In genomic region chr14:51200466-51200865, GRCm38 (mm10) we compare ENCODE assay signal across 35 mouse cellular contexts. TPM values are rescaled to one million over a fixed set of nuclear protein-coding genes. Genes with fewer than 3 reads are reported as not detected.
A peak's percentile ranks its signal among the peaks of the same experiment; 100 is the strongest.
DNase-seq lines count a peak whose midpoint lies in the region; ATAC-seq and TF ChIP-seq lines count a peak whose summit lies in the region.
"Had no signal": no experiment of that assay in that cellular context is flagged by ENCODE, and none has a peak within 500 bp of the region (broad histone marks: within the 10 kb centered on the region; RNA-seq: fewer than 3 reads in every experiment).

No protein-coding gene starts in this region.

- no peak for TF ChIP-seq CTCF in layer of hippocampus, adult 2 months (conservative IDR thresholded peaks at IDR 0.05)
- no peak for TF ChIP-seq CTCF in C2C12 (IDR thresholded peaks at IDR 0.05; ENCODE audit: control insufficient read depth, insufficient read depth, insufficient read length)
- no peak for TF ChIP-seq CTCF in midbrain, postnatal 0 days (IDR thresholded peaks at IDR 0.05)

- H3K27me3 ChIP-seq in C2C12 (ENCODE audit: control insufficient read depth, insufficient read depth, insufficient read length) (no peaks in the 10 kb centered on the region), myocyte (ENCODE audit: control insufficient read depth, insufficient read depth, insufficient read length) (no peaks in the 10 kb centered on the region)
- H3K27me3 ChIP-seq in midbrain, postnatal 0 days (ENCODE audit: insufficient read depth, low read length), result no peaks in the 10 kb centered on the region
- H3K27me3 ChIP-seq: embryonic facial prominence, embryonic 12.5 days; embryonic facial prominence, embryonic 15.5 days; hindbrain, embryonic 13.5 days; intestine, embryonic 15.5 days; Patski had no signal

- ATAC-seq in midbrain, postnatal 0 days (ENCODE audit: low FRiP score), result no peak
- ATAC-seq: CD4-positive, CD25-positive, alpha-beta regulatory T cell, adult 4 months; forebrain, embryonic 14.5 days; intestine, embryonic 15.5 days; Patski had no signal

- no peak overlapping the region for H3ac ChIP-seq in C2C12 (ENCODE audit: control insufficient read depth, insufficient read length, low read depth)
- H3ac ChIP-seq in myocyte (ENCODE audit: control insufficient read depth, insufficient read length), result no peak overlapping the region

- H3K4me3 ChIP-seq in layer of hippocampus, adult 2 months, result no peak overlapping the region
- H3K4me3 ChIP-seq in C2C12 (ENCODE audit: insufficient read depth, poor library complexity, severe bottlenecking), result no peak overlapping the region
- no peak overlapping the region for H3K4me3 ChIP-seq in myocyte
- H3K4me3 ChIP-seq in midbrain, postnatal 0 days (ENCODE audit: low read depth, low read length), result no peak overlapping the region
- H3K4me3 ChIP-seq: embryonic facial prominence, embryonic 12.5 days; embryonic facial prominence, embryonic 15.5 days; hindbrain, embryonic 10.5 days; hindbrain, embryonic 13.5 days; intestine, embryonic 15.5 days had no signal

- H3K9me3 ChIP-seq in midbrain, postnatal 0 days (ENCODE audit: low read length), result no peaks in the 10 kb centered on the region
- H3K9me3 ChIP-seq: embryonic facial prominence, embryonic 12.5 days; embryonic facial prominence, embryonic 15.5 days; hindbrain, embryonic 10.5 days; hindbrain, embryonic 13.5 days; intestine, embryonic 15.5 days had no signal

- H3K9ac ChIP-seq in midbrain, postnatal 0 days (replicated peaks; ENCODE audit: low read length, poor library complexity, severe bottlenecking), result no peak overlapping the region
- H3K9ac ChIP-seq: embryonic facial prominence, embryonic 12.5 days; embryonic facial prominence, embryonic 15.5 days; forebrain, postnatal 0 days; hindbrain, embryonic 13.5 days; intestine, embryonic 15.5 days had no signal

- WGBS in midbrain, postnatal 0 days, result 94% methylated on average over 2 of the region's 2 CpGs

- no peaks in the 10 kb centered on the region for H3K4me1 ChIP-seq in midbrain, postnatal 0 days (ENCODE audit: insufficient read depth, low read length)
- H3K4me1 ChIP-seq: embryonic facial prominence, embryonic 12.5 days; embryonic facial prominence, embryonic 15.5 days; hindbrain, embryonic 10.5 days; hindbrain, embryonic 13.5 days; intestine, embryonic 15.5 days had no signal

- H3K79me3 ChIP-seq in C2C12 (ENCODE audit: low read depth), result no peaks in the 10 kb centered on the region

- no peaks in the 10 kb centered on the region for H3K79me2 ChIP-seq in C2C12 (ENCODE audit: control insufficient read depth, insufficient read depth)
- no peaks in the 10 kb centered on the region for H3K79me2 ChIP-seq in myocyte (ENCODE audit: control insufficient read depth, insufficient read depth)

- DNase-seq in layer of hippocampus, adult 2 months (ENCODE audit: low spot score in 2 of 2), result no peak
- no peak for DNase-seq in layer of hippocampus, postnatal 10 days (ENCODE audit: low spot score in 2 of 2)
- DNase-seq in adipocyte (ENCODE audit: low spot score), result peak; percentile 14
- no peak for DNase-seq in embryo, embryonic 9.5 days (ENCODE audit: extremely low spot score)
- no peak for DNase-seq in right cerebral cortex, postnatal 36 days (ENCODE audit: low spot score in 2 of 2)
- DNase-seq in midbrain, postnatal 0 days (ENCODE audit: low spot score), result no peak
- DNase-seq: adrenal gland, adult 8-10 months; adrenal gland, postnatal 25 days; B cell, adult 2 months; cerebellum, adult 11-12 months; cerebellum, adult 8-10 months; cerebellum, postnatal 36 days; gastrocnemius, postnatal 14 days; kidney, adult 18-20 months had no signal

- H3K27ac ChIP-seq in layer of hippocampus, adult 2 months, result peak overlapping the region; percentile 80
- no peak overlapping the region for H3K27ac ChIP-seq in midbrain, postnatal 0 days (ENCODE audit: low read depth, low read length)
- H3K27ac ChIP-seq: embryonic facial prominence, embryonic 12.5 days; embryonic facial prominence, embryonic 15.5 days; hindbrain, embryonic 10.5 days; hindbrain, embryonic 13.5 days; intestine, embryonic 15.5 days had no signal

- H3K36me3 ChIP-seq in C2C12 (ENCODE audit: control insufficient read depth, insufficient read depth) (no peaks in the 10 kb centered on the region), myocyte (ENCODE audit: control insufficient read depth, insufficient read depth) (no peaks in the 10 kb centered on the region)
- H3K36me3 ChIP-seq in midbrain, postnatal 0 days (ENCODE audit: insufficient read depth, low read length), result no peaks in the 10 kb centered on the region
- H3K36me3 ChIP-seq: embryonic facial prominence, embryonic 12.5 days; embryonic facial prominence, embryonic 15.5 days; hindbrain, embryonic 10.5 days; hindbrain, embryonic 13.5 days; intestine, embryonic 15.5 days had no signal

- no peak for TF ChIP-seq POLR2A in myocyte (IDR thresholded peaks at IDR 0.05; ENCODE audit: insufficient read length, low read depth)

- H3K4me2 ChIP-seq in myocyte (ENCODE audit: low read depth), result peak overlapping the region; percentile 57
- H3K4me2 ChIP-seq in midbrain, postnatal 0 days (ENCODE audit: low read depth, low read length, poor library complexity, severe bottlenecking), result no peak overlapping the region
- H3K4me2 ChIP-seq: embryonic facial prominence, embryonic 12.5 days; embryonic facial prominence, embryonic 15.5 days; heart, embryonic 11.5 days; hindbrain, embryonic 13.5 days; intestine, embryonic 15.5 days had no signal

TF ChIP-seq in C2C12, 6 proteins besides CTCF, POLR2A, EP300 and RAD21:
- TF ChIP-seq FOSL1 (IDR thresholded peaks at IDR 0.05; ENCODE audit: insufficient read depth, low read length, poor library complexity, severe bottlenecking) (peak; percentile 51), USF1 (IDR thresholded peaks at IDR 0.05; ENCODE audit: low read depth) (no peak), MYOD1 (IDR thresholded peaks at IDR 0.05; ENCODE audit: control insufficient read depth, insufficient read length, low read depth) (peak; percentile 18), CEBPB (IDR thresholded peaks at IDR 0.05; ENCODE audit: low read depth) (peak; percentile 92), MYOG (IDR thresholded peaks at IDR 0.05; ENCODE audit: control insufficient read depth, extremely low read depth, insufficient read length) (no peak), MAX (IDR thresholded peaks at IDR 0.05) (no peak)
TF ChIP-seq in C2C12: peak in this region for 3.

TF ChIP-seq in myocyte, 11 proteins besides CTCF, POLR2A, EP300 and RAD21:
- TF ChIP-seq POLR2AphosphoS2 (IDR thresholded peaks at IDR 0.05; ENCODE audit: insufficient read length, low read depth) (no peak), TCF12 (IDR thresholded peaks at IDR 0.05; ENCODE audit: insufficient read depth, poor library complexity, severe bottlenecking) (no peak), CEBPB (IDR thresholded peaks at IDR 0.05; ENCODE audit: insufficient read depth, poor library complexity, severe bottlenecking) (peak; percentile 84), E2F4 (IDR thresholded peaks at IDR 0.05; ENCODE audit: insufficient read depth) (no peak)
TF ChIP-seq in myocyte: peak in this region for 1.

RNA-seq across cellular contexts. Expression of gene Ang2, which starts 1.5 kb away (rescaled TPM):
- total RNA-seq in layer of hippocampus, adult 2 months (2021), result not detected
- not detected for total RNA-seq in layer of hippocampus, postnatal 10 days (2021)
- polyA plus RNA-seq in C2C12 (2012; fragmentation: generic; extraction: Trizol), result 1.7 TPM
- 1.4 TPM for polyA plus RNA-seq in myocyte (2012; fragmentation: generic; extraction: Trizol)
- total RNA-seq in midbrain, postnatal 0 days (2014; rRNA removed), result not detected in 2 replicates
- polyA plus RNA-seq in midbrain, postnatal 0 days (2015; fragmentation: Nextera tagmentation; extraction: Ambion mirVana), result not detected in 2 replicates
- total RNA-seq: adrenal gland, adult 8-10 months; adrenal gland, postnatal 25 days; ES-E14; forebrain, postnatal 0 days; gastrocnemius, postnatal 14 days; gastrocnemius, postnatal 4 days; heart, adult 8-10 months; heart, postnatal 25 days had no signal
- polyA plus RNA-seq: CD4-positive, CD25-positive, alpha-beta regulatory T cell, adult 4 months; embryonic facial prominence, embryonic 12.5 days; forebrain, embryonic 11.5 days; forebrain, embryonic 14.5 days; forebrain, postnatal 0 days; frontal cortex, adult 2 months; heart, embryonic 11.5 days; heart, embryonic 14.5 days; heart, postnatal 0 days; hindbrain, embryonic 10.5 days; hindbrain, embryonic 13.5 days; hindbrain, embryonic 16.5 days; intestine, embryonic 15.5 days; Patski had no signal

RNA-seq across cellular contexts. Expression of gene Ear14, which starts 2.7 kb away (rescaled TPM):
- not detected for total RNA-seq in layer of hippocampus, adult 2 months (2021)
- total RNA-seq in layer of hippocampus, postnatal 10 days (2021), result not detected
- polyA plus RNA-seq in C2C12 (2012; fragmentation: generic; extraction: Trizol) (not detected), myocyte (2012; fragmentation: generic; extraction: Trizol) (not detected)
- total RNA-seq in midbrain, postnatal 0 days (2014; rRNA removed), result not detected in 2 replicates
- polyA plus RNA-seq in midbrain, postnatal 0 days (2015; fragmentation: Nextera tagmentation; extraction: Ambion mirVana), result not detected in 2 replicates
- total RNA-seq: adrenal gland, adult 8-10 months; adrenal gland, postnatal 25 days; ES-E14; forebrain, postnatal 0 days; gastrocnemius, postnatal 14 days; gastrocnemius, postnatal 4 days; heart, adult 8-10 months; heart, postnatal 25 days had no signal
- polyA plus RNA-seq: CD4-positive, CD25-positive, alpha-beta regulatory T cell, adult 4 months; embryonic facial prominence, embryonic 12.5 days; embryonic facial prominence, embryonic 15.5 days; forebrain, embryonic 11.5 days; forebrain, embryonic 14.5 days; forebrain, postnatal 0 days; frontal cortex, adult 2 months; heart, embryonic 11.5 days; heart, embryonic 14.5 days; heart, postnatal 0 days; hindbrain, embryonic 10.5 days; hindbrain, embryonic 13.5 days; hindbrain, embryonic 16.5 days; intestine, embryonic 15.5 days; Patski had no signal

RNA-seq across cellular contexts. Expression of gene Rnase2b, which starts 38.4 kb away (rescaled TPM):
- under 1 TPM in 1 of 2 experiments, not detected in 1; 0.51 TPM for total RNA-seq in layer of hippocampus, adult 2 months (2021)
- total RNA-seq in layer of hippocampus, postnatal 10 days (2021), result not detected
- not detected for polyA plus RNA-seq in C2C12 (2012; fragmentation: generic; extraction: Trizol)
- polyA plus RNA-seq in myocyte (2012; fragmentation: generic; extraction: Trizol), result not detected
- not detected in 2 replicates for total RNA-seq in midbrain, postnatal 0 days (2014; rRNA removed)
- not detected in 2 replicates for polyA plus RNA-seq in midbrain, postnatal 0 days (2015; fragmentation: Nextera tagmentation; extraction: Ambion mirVana)
- total RNA-seq: adrenal gland, adult 8-10 months; adrenal gland, postnatal 25 days; ES-E14; forebrain, postnatal 0 days; gastrocnemius, postnatal 14 days; gastrocnemius, postnatal 4 days; heart, adult 8-10 months; heart, postnatal 25 days had no signal
- polyA plus RNA-seq: CD4-positive, CD25-positive, alpha-beta regulatory T cell, adult 4 months; embryonic facial prominence, embryonic 12.5 days; embryonic facial prominence, embryonic 15.5 days; forebrain, embryonic 11.5 days; forebrain, embryonic 14.5 days; forebrain, postnatal 0 days; frontal cortex, adult 2 months; heart, embryonic 11.5 days; heart, embryonic 14.5 days; heart, postnatal 0 days; hindbrain, embryonic 10.5 days; hindbrain, embryonic 13.5 days; hindbrain, embryonic 16.5 days; intestine, embryonic 15.5 days; Patski had no signal

RNA-seq across cellular contexts. Expression of gene Rnase1, which starts 53.9 kb away (rescaled TPM):
- 1 to 10 TPM; 3.4 to 4.8 TPM for total RNA-seq in layer of hippocampus, adult 2 months (2021)
- 1 to 10 TPM in 1 of 2 experiments, under 1 TPM in 1; 0.91 to 1.2 TPM for total RNA-seq in layer of hippocampus, postnatal 10 days (2021)
- polyA plus RNA-seq in C2C12 (2012; fragmentation: generic; extraction: Trizol), result not detected
- 0.17 TPM for polyA plus RNA-seq in myocyte (2012; fragmentation: generic; extraction: Trizol)
- total RNA-seq in midbrain, postnatal 0 days (2014; rRNA removed), result 1.0 TPM in 1 of 2 replicates, not detected in the other
- 0.34 and 0.78 TPM in 2 replicates for polyA plus RNA-seq in midbrain, postnatal 0 days (2015; fragmentation: Nextera tagmentation; extraction: Ambion mirVana)
- total RNA-seq: adrenal gland, postnatal 25 days; ES-E14; forebrain, postnatal 0 days; gastrocnemius, postnatal 14 days; gastrocnemius, postnatal 4 days had no signal
- polyA plus RNA-seq: CD4-positive, CD25-positive, alpha-beta regulatory T cell, adult 4 months; embryonic facial prominence, embryonic 12.5 days; forebrain, embryonic 11.5 days; heart, embryonic 11.5 days; hindbrain, embryonic 10.5 days; hindbrain, embryonic 13.5 days; Patski had no signal

RNA-seq across cellular contexts. Expression of gene Rnase2a, which starts 55.4 kb away (rescaled TPM):
- total RNA-seq in layer of hippocampus, adult 2 months (2021), result not detected
- not detected for total RNA-seq in layer of hippocampus, postnatal 10 days (2021)
- polyA plus RNA-seq in C2C12 (2012; fragmentation: generic; extraction: Trizol), result not detected
- polyA plus RNA-seq in myocyte (2012; fragmentation: generic; extraction: Trizol), result 0.43 TPM
- total RNA-seq in midbrain, postnatal 0 days (2014; rRNA removed), result not detected in 2 replicates
- not detected in 2 replicates for polyA plus RNA-seq in midbrain, postnatal 0 days (2015; fragmentation: Nextera tagmentation; extraction: Ambion mirVana)
- total RNA-seq: ES-E14; forebrain, postnatal 0 days; gastrocnemius, postnatal 4 days; heart, postnatal 25 days had no signal
- polyA plus RNA-seq: CD4-positive, CD25-positive, alpha-beta regulatory T cell, adult 4 months; embryonic facial prominence, embryonic 12.5 days; embryonic facial prominence, embryonic 15.5 days; forebrain, embryonic 11.5 days; forebrain, embryonic 14.5 days; forebrain, postnatal 0 days; frontal cortex, adult 2 months; heart, embryonic 11.5 days; heart, embryonic 14.5 days; heart, postnatal 0 days; hindbrain, embryonic 10.5 days; hindbrain, embryonic 13.5 days; hindbrain, embryonic 16.5 days; intestine, embryonic 15.5 days; Patski had no signal
